Mouse (Mus musculus) embryonic facial prominence, embryonic 11.5 days (tissue): ENCODE measurements at regions not wholly inside any gene's neighbourhood (a gene's known extent, or its start where the extent isn't known, plus 50 kb on each side); places are given as distances from the start of the nearest gene placed in this dataset.

Experiments
- ATAC-seq: fragments of 200-750 bp; cut with Nextera tagmentation; replicated peaks from 2 replicates; pipeline ENCODE4 v1.8.0; 2017; ENCODE audit warnings: low read depth; ENCODE audit not compliant: insufficient number of reproducible peaks, low FRiP score, low TSS enrichment
- DNase-seq: peaks from one replicate; pipeline ENCODE4 v3.0.0-alpha.2; 2015; ENCODE audit warnings: low spot score
- H3K27ac ChIP-seq: fragments of 300-500 bp; sonication (generic); replicated peaks from 2 replicates; pipeline ENCODE4 v1.5.1; 2014; ENCODE audit warnings: mild to moderate bottlenecking, low read depth, low read length, control low read depth
- H3K27me3 ChIP-seq: fragments of 300-500 bp; sonication (generic); 2 replicates; pipeline ENCODE4 v1.6.1; 2014; ENCODE audit warnings: mild to moderate bottlenecking, low read length, moderate library complexity, mixed read lengths; ENCODE audit not compliant: control insufficient read depth, insufficient read depth
- H3K36me3 ChIP-seq: fragments of 300-500 bp; sonication (generic); replicated peaks from 2 replicates; pipeline ENCODE4 v1.6.1; 2014; ENCODE audit warnings: low read depth, mild to moderate bottlenecking, low read length, moderate library complexity, mixed read lengths; ENCODE audit not compliant: control insufficient read depth, insufficient read depth
- H3K4me1 ChIP-seq: fragments of 300-500 bp; sonication (generic); 2 replicates; pipeline ENCODE4 v1.6.1; 2014; ENCODE audit warnings: low read length, mixed read lengths; ENCODE audit not compliant: control insufficient read depth, insufficient read depth
- H3K4me2 ChIP-seq: fragments of 300-500 bp; sonication (generic); 2 replicates; pipeline ENCODE4 v1.6.1; 2014; ENCODE audit warnings: low read depth, mild to moderate bottlenecking, control low read depth, low read length, moderate library complexity
- H3K4me3 ChIP-seq: fragments of 300-500 bp; sonication (generic); 2 replicates; pipeline ENCODE4 v1.5.1; 2014; ENCODE audit warnings: low read depth, low read length, control low read depth
- H3K9ac ChIP-seq: fragments of 300-500 bp; sonication (generic); replicated peaks from 2 replicates; pipeline ENCODE4 v1.6.1; 2014; ENCODE audit warnings: mild to moderate bottlenecking, control low read depth, low read length
- H3K9me3 ChIP-seq: fragments of 300-500 bp; sonication (generic); replicated peaks from 2 replicates; pipeline ENCODE4 v1.6.1; 2016; ENCODE audit warnings: mild to moderate bottlenecking, low read length, inconsistent platforms, mixed read lengths; ENCODE audit not compliant: control insufficient read depth
- WGBS: fragments of 180-500 bp; shearing (Covaris S2); extraction: QIAGEN DNeasy Blood & Tissue Kit; methylation state at CpG from one replicate; pipeline ENCODE4 v1.1.7; 2014; 5-methylcytosine and 5-hydroxymethylcytosine counted together

DNA sequence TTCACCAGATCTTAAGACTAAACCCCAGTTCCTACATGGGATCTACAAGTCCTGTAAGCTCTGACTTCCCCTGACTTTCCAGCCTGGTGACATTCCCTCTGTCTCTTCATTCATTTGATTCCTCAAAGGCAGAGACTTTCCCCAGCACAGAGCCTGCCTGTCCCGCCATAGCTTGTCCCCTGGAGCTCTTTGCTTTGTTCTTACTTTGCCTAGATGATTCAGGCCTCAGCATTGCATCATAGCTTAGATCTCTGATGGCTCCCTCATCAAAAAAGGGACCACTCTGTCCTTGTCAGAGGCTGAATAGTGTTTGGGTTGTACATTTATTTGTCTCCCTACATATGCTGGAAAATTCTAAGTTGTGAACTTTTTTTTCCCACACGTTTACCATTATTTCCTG, 57.6 kb upstream of the Exoc6 start:
- no peak for DNase-seq
- Histone ChIP-seq H3K27ac (no peak overlapping the region), H3K9me3 (no peaks in the 10 kb centered on the region), H3K4me2 (no peak overlapping the region), H3K36me3 (no peaks in the 10 kb centered on the region), H3K9ac (no peak overlapping the region), H3K4me3 (no peak overlapping the region), H3K4me1 (no peaks in the 10 kb centered on the region), H3K27me3 (no peaks in the 10 kb centered on the region)
- WGBS = 39% methylated on average over 2 of the region's 2 CpGs
- ATAC-seq = no peak

- ATAC-seq (no peak), DNase-seq (no peak)
Measured at GRCm38 (mm10) chr19:37493378-37493777, 56.8 kb upstream of the Exoc6 start.

DNA sequence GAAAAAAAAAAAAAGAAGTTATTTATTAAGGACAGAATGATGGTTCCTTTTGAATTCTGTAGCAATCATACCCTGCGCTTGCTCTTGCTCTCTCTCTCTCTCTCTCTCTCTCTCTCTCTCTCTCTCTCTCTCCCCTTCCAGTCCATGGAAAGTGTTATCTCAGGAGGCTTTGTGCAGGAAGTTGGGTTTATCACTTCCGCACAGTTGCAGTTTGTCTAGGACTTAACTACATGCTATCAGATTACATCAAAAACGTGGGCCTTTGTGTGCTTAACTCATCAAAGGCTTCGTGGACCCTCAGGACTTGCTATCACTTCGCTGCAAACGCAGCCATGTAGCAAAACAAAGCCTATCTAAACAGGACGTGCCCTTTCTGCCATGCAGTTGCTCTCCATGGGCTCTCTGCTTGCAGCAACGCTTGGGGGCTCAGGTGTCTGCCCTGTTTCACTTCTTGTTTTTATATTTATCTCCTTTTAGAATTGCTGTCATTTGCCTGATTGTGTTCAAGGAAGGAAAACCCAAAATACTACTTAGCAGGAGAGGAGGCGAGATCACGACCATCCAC, 56.2 kb upstream of the Exoc6 start:
- no peak overlapping the region for H3K4me3 ChIP-seq
- H3K9me3 ChIP-seq = no peaks in the 10 kb centered on the region
- no peak overlapping the region for H3K4me2 ChIP-seq
- H3K27ac ChIP-seq = no peak overlapping the region
- WGBS = 32% methylated on average over 10 of the region's 10 CpGs
- ATAC-seq (no peak), DNase-seq (peak; percentile 28)
- H3K27me3 ChIP-seq = no peaks in the 10 kb centered on the region
- no peaks in the 10 kb centered on the region for H3K36me3 ChIP-seq
- no peak overlapping the region for H3K9ac ChIP-seq
- no peaks in the 10 kb centered on the region for H3K4me1 ChIP-seq

More at GRCm38 (mm10) chr19:37493378-37493777, 56.8 kb upstream of the Exoc6 start:
- WGBS = 67% methylated on average over 9 of the region's 9 CpGs
- no peaks in the 10 kb centered on the region for H3K36me3 ChIP-seq
- no peaks in the 10 kb centered on the region for H3K9me3 ChIP-seq
- no peaks in the 10 kb centered on the region for H3K4me1 ChIP-seq
- no peak overlapping the region for H3K9ac ChIP-seq
- no peak overlapping the region for H3K4me2 ChIP-seq
- no peak overlapping the region for H3K4me3 ChIP-seq
- no peak overlapping the region for H3K27ac ChIP-seq
- no peaks in the 10 kb centered on the region for H3K27me3 ChIP-seq

- H3K27me3 ChIP-seq = no peaks in the 10 kb centered on the region
- WGBS = 81% methylated on average over 4 of the region's 4 CpGs
- no peak overlapping the region for H3K4me2 ChIP-seq
- no peaks in the 10 kb centered on the region for H3K36me3 ChIP-seq
- H3K4me3 ChIP-seq = no peak overlapping the region
- no peak overlapping the region for H3K27ac ChIP-seq
- no peak for ATAC-seq
- H3K4me1 ChIP-seq = no peaks in the 10 kb centered on the region
- no peak overlapping the region for H3K9ac ChIP-seq
- no peaks in the 10 kb centered on the region for H3K9me3 ChIP-seq
- no peak for DNase-seq
Measured at GRCm38 (mm10) chr19:37494806-37495205, 55.4 kb upstream of the Exoc6 start.

- Histone ChIP-seq H3K9ac (no peak overlapping the region), H3K4me3 (no peak overlapping the region), H3K4me1 (no peaks in the 10 kb centered on the region), H3K27ac (no peak overlapping the region), H3K4me2 (no peak overlapping the region), H3K9me3 (no peaks in the 10 kb centered on the region), H3K27me3 (no peaks in the 10 kb centered on the region), H3K36me3 (no peaks in the 10 kb centered on the region)
- ATAC-seq = no peak
- 86% methylated on average over 22 of the region's 22 CpGs for WGBS
- no peak for DNase-seq
Measured at GRCm38 (mm10) chr19:37495319-37496270, 54.6 kb upstream of the Exoc6 start.

- Histone ChIP-seq H3K27me3 (no peaks in the 10 kb centered on the region), H3K4me3 (no peak overlapping the region), H3K9me3 (no peaks in the 10 kb centered on the region), H3K4me2 (no peak overlapping the region), H3K27ac (no peak overlapping the region), H3K36me3 (no peaks in the 10 kb centered on the region), H3K4me1 (no peaks in the 10 kb centered on the region), H3K9ac (no peak overlapping the region)
- no peak for ATAC-seq
- WGBS = 91% methylated on average over 8 of the region's 8 CpGs
- no peak for DNase-seq
Measured at GRCm38 (mm10) chr19:37496759-37497158, 53.5 kb upstream of the Exoc6 start.

- no peaks in the 10 kb centered on the region for H3K36me3 ChIP-seq
- 96% methylated on average over 8 of the region's 8 CpGs for WGBS
Measured at GRCm38 (mm10) chr19:37497161-37497560, 53.1 kb upstream of the Exoc6 start.

DNA sequence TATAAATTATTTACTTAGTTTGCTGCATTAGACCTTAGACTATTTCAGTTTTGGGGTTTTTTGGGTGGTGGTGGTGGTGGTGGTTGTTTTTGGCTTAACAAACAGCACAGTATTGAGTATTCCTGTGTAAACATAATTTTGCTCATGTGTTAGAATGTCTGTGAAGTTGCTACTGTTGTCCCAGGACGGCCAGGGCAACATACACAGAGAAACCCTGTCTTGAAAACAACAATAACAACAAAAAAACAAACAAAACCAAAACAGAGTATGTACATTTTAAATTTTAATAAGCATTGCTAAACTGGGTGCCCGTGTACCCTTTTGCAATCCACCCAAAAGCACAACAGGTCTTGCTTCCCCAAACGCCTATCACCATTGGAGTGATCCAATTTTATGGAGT, 51.8 kb upstream of the Exoc6 start:
- ATAC-seq = no peak

More at GRCm38 (mm10) chr19:37497161-37497560, 53.1 kb upstream of the Exoc6 start:
- Histone ChIP-seq H3K27me3 (no peaks in the 10 kb centered on the region), H3K27ac (no peak overlapping the region), H3K4me3 (no peak overlapping the region), H3K9me3 (no peaks in the 10 kb centered on the region), H3K4me1 (no peaks in the 10 kb centered on the region), H3K9ac (no peak overlapping the region), H3K4me2 (no peak overlapping the region)
- DNase-seq (no peak), ATAC-seq (no peak)

More for the DNA sequence above, 51.8 kb upstream of the Exoc6 start:
- Histone ChIP-seq H3K4me3 (no peak overlapping the region), H3K27ac (no peak overlapping the region), H3K27me3 (no peaks in the 10 kb centered on the region), H3K4me1 (no peaks in the 10 kb centered on the region), H3K9me3 (no peaks in the 10 kb centered on the region), H3K4me2 (no peak overlapping the region), H3K9ac (no peak overlapping the region), H3K36me3 (no peaks in the 10 kb centered on the region)
- no peak for DNase-seq
- 78% methylated on average over 3 of the region's 3 CpGs for WGBS
